Mouse (Mus musculus) liver, embryonic 16.5 days (tissue): ENCODE measurements around the gene Actn4. TPM values are rescaled to one million over a fixed set of nuclear protein-coding genes. Genes with fewer than 3 reads are reported as not detected.

Experiments used
- ATAC-seq: fragments of 200-750 bp; cut with Nextera tagmentation; 2 replicates; pipeline ENCODE4 v1.8.0; 2017; ENCODE audit warnings: low read depth, mild to moderate bottlenecking, moderate number of reproducible peaks, moderate library complexity
- H3K27ac ChIP-seq: fragments of 300-500 bp; sonication (generic); 2 replicates; pipeline ENCODE4 v1.5.1; 2014; ENCODE audit warnings: mild to moderate bottlenecking, low read length
- H3K27me3 ChIP-seq: fragments of 300-500 bp; sonication (generic); 2 replicates; pipeline ENCODE4 v1.6.1; 2014; ENCODE audit warnings: low read depth, low read length, mixed read lengths; ENCODE audit not compliant: control insufficient read depth, insufficient read depth
- H3K36me3 ChIP-seq: fragments of 300-500 bp; sonication (generic); 2 replicates; pipeline ENCODE4 v1.6.1; 2014; ENCODE audit warnings: mild to moderate bottlenecking; ENCODE audit not compliant: control insufficient read depth, insufficient read depth
- H3K4me1 ChIP-seq: fragments of 300-500 bp; sonication (generic); 2 replicates; pipeline ENCODE4 v1.6.1; 2014; ENCODE audit warnings: low read depth, low read length, mixed read lengths; ENCODE audit not compliant: control insufficient read depth
- H3K4me2 ChIP-seq: fragments of 300-500 bp; sonication (generic); 2 replicates; pipeline ENCODE4 v1.6.1; 2014; ENCODE audit warnings: low read depth, low read length, mixed read lengths
- H3K4me3 ChIP-seq: fragments of 300-500 bp; sonication (generic); 2 replicates; pipeline ENCODE4 v1.5.1; 2014; ENCODE audit warnings: low read depth, mild to moderate bottlenecking, low read length
- H3K9ac ChIP-seq: fragments of 300-500 bp; sonication (generic); 2 replicates; pipeline ENCODE4 v1.6.1; 2014; ENCODE audit warnings: low read depth, low read length
- H3K9me3 ChIP-seq: fragments of 300-500 bp; sonication (generic); replicated peaks from 2 replicates; pipeline ENCODE4 v1.6.1; 2016; ENCODE audit warnings: low read length; ENCODE audit not compliant: control insufficient read depth
- WGBS: fragments of 180-500 bp; shearing (Covaris S2); extraction: QIAGEN DNeasy Blood & Tissue Kit; methylation state at CpG from one replicate; pipeline ENCODE4 v1.1.7; 2014; ENCODE audit not compliant: insufficient replicate concordance; 5-methylcytosine and 5-hydroxymethylcytosine counted together
- polyA plus RNA-seq: library from polyadenylated mRNA; unstranded; fragments of >200 nt; fragmentation: Nextera tagmentation; extraction: Ambion mirVana; gene quantifications from 2 replicates; pipeline ENCODE4 v1.2.1, GENCODE M21; 2015

Actn4 gene
- polyA plus RNA-seq, 1 experiment from 2014 or later: 137 TPM

GRCm38 (mm10) chr7:28913171-28913570, 49.0 kb downstream of the Actn4 start:
- 85% methylated on average over 11 of the region's 11 CpGs for WGBS
- Histone ChIP-seq H3K4me3 (no peak overlapping the region), H3K9me3 (no peaks in the 10 kb centered on the region), H3K4me2 (no peak overlapping the region), H3K4me1 (peaks cover 6% of the 10 kb centered on the region; the same call in 1 of the 2 replicates), H3K27me3 (no peaks in the 10 kb centered on the region), H3K27ac (no peak overlapping the region), H3K9ac (no peak overlapping the region), H3K36me3 (peaks cover 67% of the 10 kb centered on the region)
- ATAC-seq: no peak

- no peak overlapping the region for H3K9ac ChIP-seq
- H3K9me3 ChIP-seq: no peaks in the 10 kb centered on the region
- H3K4me2 ChIP-seq: no peak overlapping the region
- no peak overlapping the region for H3K27ac ChIP-seq
- no peaks in the 10 kb centered on the region for H3K4me1 ChIP-seq
- H3K36me3 ChIP-seq: peaks cover 70% of the 10 kb centered on the region
- ATAC-seq: peak; percentile 70
- WGBS: 67% methylated on average over 4 of the region's 4 CpGs
- H3K27me3 ChIP-seq: no peaks in the 10 kb centered on the region
- H3K4me3 ChIP-seq: no peak overlapping the region
Measured at GRCm38 (mm10) chr7:28911632-28912031, 50.5 kb downstream of the Actn4 start.

- no peak for ATAC-seq
- 84% methylated on average over 5 of the region's 5 CpGs for WGBS
- no peak overlapping the region for H3K4me3 ChIP-seq
Measured at GRCm38 (mm10) chr7:28907195-28907594, 54.9 kb downstream of the Actn4 start.

GRCm38 (mm10) chr7:28903778-28904177, 58.4 kb downstream of the Actn4 start:
- no peak for ATAC-seq
- Histone ChIP-seq H3K27ac (no peak overlapping the region), H3K9me3 (no peaks in the 10 kb centered on the region), H3K36me3 (peaks cover 88% of the 10 kb centered on the region), H3K9ac (no peak overlapping the region), H3K4me3 (no peak overlapping the region), H3K27me3 (no peaks in the 10 kb centered on the region), H3K4me2 (no peak overlapping the region), H3K4me1 (no peaks in the 10 kb centered on the region)
- WGBS: 88% methylated on average over 10 of the region's 10 CpGs

More at GRCm38 (mm10) chr7:28907195-28907594, 54.9 kb downstream of the Actn4 start:
- Histone ChIP-seq H3K27ac (no peak overlapping the region), H3K27me3 (no peaks in the 10 kb centered on the region), H3K36me3 (peaks cover 75% of the 10 kb centered on the region), H3K4me1 (no peaks in the 10 kb centered on the region), H3K4me2 (no peak overlapping the region), H3K9ac (no peak overlapping the region), H3K9me3 (no peaks in the 10 kb centered on the region)

- peaks cover 92% of the 10 kb centered on the region for H3K36me3 ChIP-seq
- no peaks in the 10 kb centered on the region for H3K4me1 ChIP-seq
- no peaks in the 10 kb centered on the region for H3K27me3 ChIP-seq
- H3K4me3 ChIP-seq: no peak overlapping the region
- 90% methylated on average over 3 of the region's 3 CpGs for WGBS
- H3K4me2 ChIP-seq: no peak overlapping the region
- H3K27ac ChIP-seq: no peak overlapping the region
- no peak for ATAC-seq
- no peak overlapping the region for H3K9ac ChIP-seq
- H3K9me3 ChIP-seq: no peaks in the 10 kb centered on the region
Measured at GRCm38 (mm10) chr7:28902809-28903208, 59.3 kb downstream of the Actn4 start.

GRCm38 (mm10) chr7:28902180-28902579, 60.0 kb downstream of the Actn4 start:
- WGBS: 82% methylated on average over 6 of the region's 6 CpGs
- no peak overlapping the region for H3K27ac ChIP-seq
- no peak overlapping the region for H3K4me2 ChIP-seq
- peaks cover 92% of the 10 kb centered on the region for H3K36me3 ChIP-seq
- no peak overlapping the region for H3K9ac ChIP-seq
- H3K4me3 ChIP-seq: no peak overlapping the region
- no peaks in the 10 kb centered on the region for H3K4me1 ChIP-seq
- H3K9me3 ChIP-seq: no peaks in the 10 kb centered on the region
- no peaks in the 10 kb centered on the region for H3K27me3 ChIP-seq
- no peak for ATAC-seq

- Histone ChIP-seq H3K9ac (no peak overlapping the region), H3K27ac (no peak overlapping the region), H3K36me3 (peaks cover 92% of the 10 kb centered on the region), H3K9me3 (no peaks in the 10 kb centered on the region), H3K4me1 (no peaks in the 10 kb centered on the region), H3K4me2 (no peak overlapping the region), H3K4me3 (no peak overlapping the region), H3K27me3 (no peaks in the 10 kb centered on the region)
- WGBS: 87% methylated on average over 13 of the region's 13 CpGs
- no peak for ATAC-seq
Measured at GRCm38 (mm10) chr7:28901311-28902125, 60.6 kb downstream of the Actn4 start.

GRCm38 (mm10) chr7:28899972-28900371, 62.2 kb downstream of the Actn4 start:
- Histone ChIP-seq H3K27me3 (no peaks in the 10 kb centered on the region), H3K4me1 (no peaks in the 10 kb centered on the region), H3K4me2 (no peak overlapping the region), H3K9me3 (no peaks in the 10 kb centered on the region), H3K27ac (no peak overlapping the region), H3K9ac (no peak overlapping the region), H3K36me3 (peaks cover 92% of the 10 kb centered on the region), H3K4me3 (no peak overlapping the region)
- 78% methylated on average over 4 of the region's 4 CpGs for WGBS
- ATAC-seq: no peak

GRCm38 (mm10) chr7:28897661-28898060, 64.5 kb downstream of the Actn4 start:
- H3K4me3 ChIP-seq: no peak overlapping the region

More at GRCm38 (mm10) chr7:28897661-28898060, 64.5 kb downstream of the Actn4 start:
- no peak overlapping the region for H3K27ac ChIP-seq
- H3K9ac ChIP-seq: no peak overlapping the region
- H3K4me1 ChIP-seq: no peaks in the 10 kb centered on the region
- no peaks in the 10 kb centered on the region for H3K27me3 ChIP-seq
- ATAC-seq: no peak
- 81% methylated on average over 6 of the region's 6 CpGs for WGBS
- peaks cover 85% of the 10 kb centered on the region for H3K36me3 ChIP-seq
- H3K9me3 ChIP-seq: no peaks in the 10 kb centered on the region
- no peak overlapping the region for H3K4me2 ChIP-seq
